Mouse (Mus musculus): ENCODE results near the gene Usp7. TPM values are rescaled to one million over a fixed set of nuclear protein-coding genes. Genes with fewer than 3 reads are reported as not detected.

Usp7 gene
- polyA plus RNA-seq, 1 experiment from 2014 or later, result 26.7 TPM

DNA sequence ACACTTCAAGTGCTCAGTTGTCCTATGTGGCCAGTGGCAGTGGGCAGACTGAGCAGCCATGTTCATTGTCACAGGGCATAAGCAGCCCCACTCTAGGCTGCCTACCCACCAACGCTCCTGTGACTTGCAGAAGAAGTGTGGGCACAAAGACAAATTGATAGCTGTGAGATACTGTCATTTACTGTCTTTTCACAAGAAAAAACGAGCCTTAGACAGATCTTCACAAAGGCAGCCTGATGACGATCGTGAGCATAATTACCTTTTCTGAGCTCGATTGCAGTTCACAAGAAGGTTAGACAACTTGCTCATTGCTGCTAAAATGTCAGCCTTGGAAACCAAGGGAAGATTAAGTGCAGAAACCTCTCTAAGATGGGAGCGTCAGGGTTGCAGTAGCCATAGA is 137.0 kb downstream of the Usp7 start:
- no peaks in the 10 kb centered on the region for H3K4me1 ChIP-seq
- H3K9me3 ChIP-seq, result no peaks in the 10 kb centered on the region
- no peak for ATAC-seq (ENCODE audit: insufficient read depth, low FRiP score, low read depth)
- no peak overlapping the region for H3K27ac ChIP-seq
- no peak overlapping the region for H3K4me3 ChIP-seq (replicated peaks)
- H3K27me3 ChIP-seq (replicated peaks), result no peaks in the 10 kb centered on the region
- WGBS, result 87% methylated on average over 6 of the region's 6 CpGs
- H3K4me2 ChIP-seq, result no peak overlapping the region
- no peak overlapping the region for H3K9ac ChIP-seq
- H3K36me3 ChIP-seq, result peaks cover 59% of the 10 kb centered on the region

DNA sequence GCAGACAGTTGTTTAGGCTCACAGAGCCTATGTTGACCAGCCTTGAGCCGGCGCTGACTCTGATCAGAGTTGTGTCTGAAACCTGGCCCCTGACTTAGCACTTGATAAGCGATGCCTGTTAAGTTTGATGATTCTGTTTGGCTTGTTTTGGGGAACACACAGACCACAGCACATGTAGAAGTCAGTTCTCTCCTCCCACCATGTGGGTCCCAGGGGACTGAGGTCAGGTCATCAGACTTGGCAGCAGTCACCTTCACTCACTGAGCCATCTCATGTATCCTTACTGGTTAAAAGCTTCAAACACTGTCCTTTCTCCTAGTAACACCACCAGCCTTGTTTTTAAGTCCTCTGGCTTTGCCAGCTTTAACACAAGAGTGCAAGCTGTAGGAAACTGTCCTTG is 142.1 kb downstream of the Usp7 start:
- no peaks in the 10 kb centered on the region for H3K9me3 ChIP-seq
- ATAC-seq (ENCODE audit: insufficient read depth, low FRiP score, low read depth), result no peak
- H3K4me2 ChIP-seq, result no peak overlapping the region
- no peak overlapping the region for H3K27ac ChIP-seq
- no peak overlapping the region for H3K4me3 ChIP-seq (replicated peaks)
- 95% methylated on average over 3 of the region's 3 CpGs for WGBS
- H3K36me3 ChIP-seq, result peaks cover 68% of the 10 kb centered on the region
- no peak overlapping the region for H3K9ac ChIP-seq
- no peaks in the 10 kb centered on the region for H3K4me1 ChIP-seq
- no peaks in the 10 kb centered on the region for H3K27me3 ChIP-seq (replicated peaks)

DNA sequence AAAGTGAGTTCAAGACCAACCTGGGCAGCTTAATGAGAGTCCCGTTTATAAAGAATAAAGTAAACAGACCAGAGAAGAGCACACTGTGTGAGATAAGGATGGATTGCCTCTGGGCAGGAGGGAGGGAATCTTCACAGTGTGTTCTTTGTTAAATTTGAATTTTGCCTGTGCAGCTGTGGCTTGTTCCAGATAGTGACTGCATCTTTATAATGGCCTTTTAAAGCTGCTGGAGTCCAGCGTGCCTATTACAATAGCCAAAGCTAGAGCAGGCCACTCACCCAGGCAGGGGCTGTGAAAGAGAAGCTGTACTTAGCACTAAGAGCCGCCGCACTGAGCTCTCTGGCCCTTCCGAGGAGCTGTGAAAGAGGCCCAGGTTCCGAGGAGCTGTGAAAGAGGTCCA is 146.6 kb downstream of the Usp7 start:
- Histone ChIP-seq H3K27me3 (replicated peaks) (no peaks in the 10 kb centered on the region), H3K4me1 (no peaks in the 10 kb centered on the region), H3K4me2 (no peak overlapping the region), H3K27ac (no peak overlapping the region), H3K36me3 (peaks cover 52% of the 10 kb centered on the region), H3K9me3 (no peaks in the 10 kb centered on the region), H3K9ac (no peak overlapping the region), H3K4me3 (replicated peaks) (no peak overlapping the region)
- 77% methylated on average over 6 of the region's 6 CpGs for WGBS
- ATAC-seq (ENCODE audit: insufficient read depth, low FRiP score, low read depth), result no peak

DNA sequence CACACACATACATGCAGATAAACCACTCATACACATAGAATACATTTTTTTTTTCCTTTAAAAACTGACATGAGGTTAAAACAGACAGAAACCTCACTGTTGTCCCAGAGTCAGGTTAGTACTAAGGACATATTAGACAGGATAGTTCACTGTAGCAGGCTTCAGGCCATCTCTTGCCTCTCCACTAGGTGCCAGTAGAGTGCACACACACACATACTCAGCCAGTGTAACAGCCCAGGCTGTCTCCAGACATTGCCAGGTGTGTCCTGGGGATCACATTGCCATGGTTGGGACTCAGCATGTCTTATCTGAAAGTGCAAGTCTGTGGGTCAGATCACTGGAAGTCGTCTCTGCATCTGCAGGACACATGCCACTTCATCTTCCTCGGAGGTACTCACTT is 148.3 kb downstream of the Usp7 start:
- H3K27me3 ChIP-seq (replicated peaks), result no peaks in the 10 kb centered on the region
- no peak overlapping the region for H3K4me3 ChIP-seq (replicated peaks)
- WGBS, result 71% methylated on average over 2 of the region's 2 CpGs
- peaks cover 45% of the 10 kb centered on the region for H3K36me3 ChIP-seq
- H3K4me1 ChIP-seq, result no peaks in the 10 kb centered on the region
- H3K9me3 ChIP-seq, result no peaks in the 10 kb centered on the region
- peak; percentile 78; the same call in 1 of the 2 replicates for ATAC-seq (ENCODE audit: insufficient read depth, low FRiP score, low read depth)
- no peak overlapping the region for H3K27ac ChIP-seq
- no peak overlapping the region for H3K9ac ChIP-seq
- no peak overlapping the region for H3K4me2 ChIP-seq

Other genes starting within 250 kb of the Usp7 start
- gene Pmm2, start 154.6 kb downstream of the Usp7 start, polyA plus RNA-seq (2015; fragmentation: Nextera tagmentation; extraction: Ambion mirVana), result 67.6 and 69.2 TPM in 2 replicates
- 18.8 and 20.1 TPM in 2 replicates for gene Tmem186, start 154.6 kb downstream of the Usp7 start, polyA plus RNA-seq (2015; fragmentation: Nextera tagmentation; extraction: Ambion mirVana)
- gene Carhsp1, start 120.2 kb downstream of the Usp7 start, polyA plus RNA-seq (2015; fragmentation: Nextera tagmentation; extraction: Ambion mirVana), result 82.3 and 92.6 TPM in 2 replicates
- gene Gm5767, start 111.5 kb downstream of the Usp7 start, polyA plus RNA-seq (2015; fragmentation: Nextera tagmentation; extraction: Ambion mirVana), result not detected in 2 replicates
- 20.3 and 20.8 TPM in 2 replicates for gene 1810013L24Rik, start 37.8 kb upstream of the Usp7 start, polyA plus RNA-seq (2015; fragmentation: Nextera tagmentation; extraction: Ambion mirVana)

Data from stomach, embryonic 15.5 days (tissue).